Mouse (Mus musculus) kidney, postnatal 4 days (tissue): ENCODE results near the gene Zcchc24.

Source experiments
- DNase-seq, 2 experiments: peaks; one replicate each; pipeline ENCODE4 v3.0.0; 2021; ENCODE audit warnings: mixed read lengths in 2 of 2

The Zcchc24 gene

DNA sequence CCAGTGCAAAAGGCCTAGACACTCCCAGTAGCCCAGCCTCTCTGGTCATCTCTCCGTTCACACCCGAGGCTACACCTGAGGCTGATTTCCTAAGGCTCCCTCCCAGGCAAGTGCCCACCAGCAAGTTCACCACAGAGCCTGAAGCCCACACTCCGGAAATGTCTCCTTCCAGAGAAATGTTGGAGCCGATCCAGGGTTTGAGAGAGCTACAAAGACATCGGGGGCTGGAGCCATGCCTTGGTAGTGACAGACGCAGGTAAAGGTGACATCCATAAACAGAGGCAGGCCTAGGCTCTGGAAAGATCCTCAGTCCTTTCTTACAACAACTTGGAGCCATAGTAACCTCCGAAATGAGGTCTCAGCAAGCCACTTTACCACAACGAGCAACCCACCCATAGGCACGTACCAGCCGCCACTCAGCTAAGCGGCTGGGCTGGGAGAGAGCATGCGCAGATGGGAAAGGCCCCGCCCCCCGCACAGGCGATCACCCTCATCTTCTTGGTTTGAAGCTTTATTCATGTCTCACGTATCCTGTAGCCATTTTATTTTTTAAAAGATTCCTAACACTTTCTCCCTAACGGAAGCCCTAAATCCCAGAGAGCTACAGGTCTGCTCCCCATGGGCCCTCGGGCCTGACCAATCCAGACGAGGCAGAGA, 103.4 kb downstream of the Zcchc24 start:
- no peak for DNase-seq

- no peak for DNase-seq
Observed at GRCm38 (mm10) chr14:25664310-25664695, 104.5 kb downstream of the Zcchc24 start.

GRCm38 (mm10) chr14:25663649-25664309, 105.1 kb downstream of the Zcchc24 start:
- DNase-seq = no peak
